Mouse (Mus musculus): ENCODE data around the gene Tbx22. TPM values are rescaled to one million over a fixed set of nuclear protein-coding genes. Genes with fewer than 3 reads are reported as not detected.

Gene Tbx22
- not detected in 2 replicates for polyA plus RNA-seq (2015; fragmentation: Nextera tagmentation; extraction: Ambion mirVana)

- Histone ChIP-seq H3K4me1 (no peaks in the 10 kb centered on the region), H3K27ac (no peak within 1 kb of the TSS), H3K27me3 (replicated peaks) (no peaks in the 10 kb centered on the region), H3K9me3 (no peaks in the 10 kb centered on the region), H3K4me3 (replicated peaks) (no peak within 1 kb of the TSS), H3K4me2 (no peak within 1 kb of the TSS), H3K36me3 (no peaks in the 10 kb centered on the region), H3K9ac (no peak within 1 kb of the TSS)
- no peak for ATAC-seq (ENCODE audit: insufficient read depth, low FRiP score, low read depth)
- 63% methylated on average over 2 of the region's 2 CpGs for WGBS
These were observed at the start of gene Tbx22 for GRCm38 (mm10) chrX:107667664-107668063. Gene Tbx22 (plus strand): TSS chrX:107667964.

GRCm38 (mm10) chrX:107668677-107669076, 913 bp downstream of the Tbx22 start:
- Histone ChIP-seq H3K9ac (no peak overlapping the region), H3K4me3 (replicated peaks) (no peak overlapping the region), H3K27ac (no peak overlapping the region), H3K4me2 (no peak overlapping the region), H3K4me1 (no peaks in the 10 kb centered on the region), H3K36me3 (no peaks in the 10 kb centered on the region), H3K9me3 (no peaks in the 10 kb centered on the region), H3K27me3 (replicated peaks) (no peaks in the 10 kb centered on the region)
- ATAC-seq (ENCODE audit: insufficient read depth, low FRiP score, low read depth): no peak
- 20% methylated on average over 1 of the region's 1 CpGs for WGBS

GRCm38 (mm10) chrX:107679203-107679602, 11.4 kb downstream of the Tbx22 start:
- no peaks in the 10 kb centered on the region for H3K36me3 ChIP-seq
- H3K4me3 ChIP-seq (replicated peaks): peak overlapping the region; percentile 26
- ATAC-seq (ENCODE audit: insufficient read depth, low FRiP score, low read depth): no peak
- no peaks in the 10 kb centered on the region for H3K9me3 ChIP-seq
- no peak overlapping the region for H3K9ac ChIP-seq
- peaks cover 8% of the 10 kb centered on the region for H3K27me3 ChIP-seq (replicated peaks)
- peak overlapping the region; percentile 43 for H3K4me2 ChIP-seq
- H3K4me1 ChIP-seq: no peaks in the 10 kb centered on the region
- H3K27ac ChIP-seq: no peak overlapping the region
- WGBS: 18% methylated on average over 10 of the region's 10 CpGs

GRCm38 (mm10) chrX:107708584-107708983, 40.8 kb downstream of the Tbx22 start:
- no peaks in the 10 kb centered on the region for H3K27me3 ChIP-seq (replicated peaks)
- H3K4me1 ChIP-seq: no peaks in the 10 kb centered on the region
- H3K9ac ChIP-seq: no peak overlapping the region
- no peak overlapping the region for H3K4me2 ChIP-seq
- no peak overlapping the region for H3K27ac ChIP-seq
- no peaks in the 10 kb centered on the region for H3K9me3 ChIP-seq
- no peak overlapping the region for H3K4me3 ChIP-seq (replicated peaks)
- ATAC-seq (ENCODE audit: insufficient read depth, low FRiP score, low read depth): no peak
- 73% methylated on average over 1 of the region's 1 CpGs for WGBS
- H3K36me3 ChIP-seq: no peaks in the 10 kb centered on the region

- Histone ChIP-seq H3K4me1 (no peaks in the 10 kb centered on the region), H3K4me3 (replicated peaks) (no peak overlapping the region), H3K4me2 (no peak overlapping the region), H3K27me3 (replicated peaks) (no peaks in the 10 kb centered on the region), H3K36me3 (no peaks in the 10 kb centered on the region), H3K9me3 (no peaks in the 10 kb centered on the region), H3K27ac (no peak overlapping the region), H3K9ac (no peak overlapping the region)
- ATAC-seq (ENCODE audit: insufficient read depth, low FRiP score, low read depth): no peak
- WGBS: 22% methylated on average over 1 of the region's 1 CpGs
These were observed 55.8 kb downstream of the Tbx22 start for GRCm38 (mm10) chrX:107723541-107723940.

Other genes starting within 250 kb of the Tbx22 start
- gene Tent5d, start 124.6 kb downstream of the Tbx22 start, polyA plus RNA-seq (2015; fragmentation: Nextera tagmentation; extraction: Ambion mirVana): 0.10 and 0.40 TPM in 2 replicates
- gene 2610002M06Rik, start 148.4 kb downstream of the Tbx22 start, polyA plus RNA-seq (2015; fragmentation: Nextera tagmentation; extraction: Ambion mirVana): 13.4 and 13.9 TPM in 2 replicates